Mouse (Mus musculus) left cerebral cortex, postnatal 4 days (tissue): ENCODE data around the gene Olfr1111. TPM values are rescaled to one million over a fixed set of nuclear protein-coding genes. Genes with fewer than 3 reads are reported as not detected.
"Not testable (repeated sequence)": the region's sequence is repeated elsewhere in the genome, so short reads cannot be mapped to it uniquely, and the experiment has no call there.

ENCODE experiments used
- DNase-seq: peaks from one replicate; pipeline ENCODE4 v3.0.0-alpha.2; 2022
- intact Hi-C: fragments of 180-260 bp; cut with DNase I; formaldehyde crosslinking; loops from one replicate; pipeline ENCODE4 v1.15.1; 2025
- total RNA-seq, 2 experiments: library from RNA; stranded (reverse); gene quantifications; 2 replicates each; pipeline ENCODE4 v1.2.3; 2021

Gene Olfr1111
- total RNA-seq, result not detected

DNA sequence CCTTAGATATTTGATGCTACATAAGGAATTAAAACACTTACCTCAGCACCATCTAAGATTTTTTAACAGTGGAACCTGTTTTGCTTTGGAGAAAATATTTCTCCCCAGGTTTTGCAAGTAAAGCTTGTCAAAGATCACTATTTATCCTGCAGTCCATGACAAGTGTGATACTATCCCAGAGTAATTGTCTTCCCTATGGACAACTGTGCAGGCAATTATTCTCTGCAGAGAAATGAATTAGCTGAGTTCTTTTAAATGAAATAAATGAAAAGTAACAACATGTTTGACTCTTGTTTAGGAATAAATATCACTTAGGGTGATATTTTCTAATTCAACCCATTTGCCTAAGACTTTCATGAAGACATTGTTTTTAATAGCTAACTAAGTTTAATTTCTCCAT lies at the start of gene Olfr1111:
Olfr1111 (minus strand) TSS at position 101 of the 400 bp plus-strand sequence.
- intact Hi-C loops, result no loop called here
- DNase-seq, result no peak

DNA sequence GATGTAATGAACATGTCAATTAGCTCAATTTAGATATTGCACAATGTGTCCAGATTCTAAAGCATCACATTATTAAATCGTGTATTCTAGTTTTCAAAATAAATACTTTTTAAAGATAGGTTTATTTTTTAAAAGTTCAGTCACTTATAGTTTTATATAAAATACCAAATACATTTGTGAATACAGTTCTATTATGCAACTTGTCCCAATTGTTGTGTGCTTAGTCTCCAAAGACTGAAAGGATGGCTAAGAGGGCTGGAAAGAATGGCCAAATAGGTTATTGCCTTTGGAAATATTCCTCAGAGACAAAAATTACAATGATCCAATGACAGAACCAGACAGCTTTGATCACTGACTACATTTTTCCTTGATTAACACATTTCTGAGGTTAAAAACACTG lies 35.1 kb upstream of the Olfr1111 start, which contains the start of gene Olfr1112:
Olfr1112 (plus strand) TSS at position 301 of the 400 bp plus-strand sequence.
- DNase-seq, result no peak
- intact Hi-C loops, result no loop called here

DNA sequence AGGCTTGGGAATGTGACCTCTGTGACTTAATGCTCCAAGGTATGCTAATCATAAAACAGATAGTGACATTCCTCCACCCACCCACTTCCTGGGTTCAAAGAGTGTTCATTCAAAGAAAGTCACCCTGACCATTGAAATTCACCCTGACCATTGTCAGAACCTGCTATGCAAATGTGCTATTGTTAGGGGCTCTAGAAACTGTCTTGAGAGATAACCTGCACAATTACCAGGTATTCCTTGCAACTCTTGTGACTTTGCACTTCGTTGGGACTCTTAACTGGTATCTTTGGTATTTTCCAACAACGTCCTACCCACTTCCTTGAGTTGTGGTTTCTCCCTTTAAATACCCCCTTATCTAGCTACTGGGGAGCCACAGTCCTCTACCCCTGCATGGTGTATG lies 15.3 kb upstream of the Olfr1111 start:
- DNase-seq, intact Hi-C loops: not testable (repeated sequence)

DNA sequence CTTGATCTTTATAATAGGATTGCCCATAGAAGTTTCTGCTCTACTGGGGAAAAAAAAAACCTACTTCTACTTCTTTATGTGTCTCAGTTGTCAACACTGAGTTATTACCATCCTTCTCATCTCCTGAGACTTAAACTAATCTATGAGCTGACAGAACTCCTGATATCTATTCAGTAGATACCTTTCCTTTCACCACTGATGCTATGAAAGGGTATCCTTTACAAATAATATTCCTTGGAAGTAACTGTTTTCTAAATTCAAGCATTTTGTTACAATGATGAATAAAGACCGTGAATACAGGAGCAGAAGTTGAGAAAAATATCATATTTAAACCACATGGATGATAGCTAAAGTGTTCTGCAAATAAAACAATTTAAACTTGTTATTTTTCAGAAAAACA lies 12.2 kb downstream of the Olfr1111 start, which contains the start of gene Olfr1110:
Olfr1110 (minus strand) TSS at position 101 of the 400 bp plus-strand sequence.
- intact Hi-C loops, result no loop called here
- DNase-seq, result no peak

DNA sequence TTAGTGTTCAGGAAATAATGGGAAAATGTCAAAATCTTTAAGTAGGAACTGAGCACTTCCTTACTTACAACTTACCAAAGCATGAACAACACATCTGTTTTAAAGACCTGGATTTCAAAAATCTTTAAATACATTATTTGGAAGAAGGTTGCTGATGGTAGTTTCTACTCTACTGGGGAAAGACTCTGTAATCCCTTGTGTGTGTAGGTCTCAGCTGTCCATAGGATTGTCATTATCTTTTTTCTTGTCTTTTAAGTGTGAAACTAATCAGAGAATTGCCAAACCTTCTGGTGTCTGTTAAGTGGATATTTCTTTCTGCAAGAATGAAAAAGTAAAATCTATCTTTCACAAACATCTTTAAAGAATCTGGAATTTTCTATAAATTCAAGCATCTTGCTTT lies 38.0 kb downstream of the Olfr1111 start, which contains the start of gene Olfr259:
Olfr259 (minus strand) TSS at position 101 of the 400 bp plus-strand sequence.
- DNase-seq, result no peak
- intact Hi-C loops, result no loop called here

Other genes with a start within 250 kb of the Olfr1111 start
- not detected for gene Olfr1098, start 228.1 kb downstream of the Olfr1111 start, total RNA-seq
- gene Olfr1099, start 191.9 kb downstream of the Olfr1111 start, total RNA-seq, result not detected
- not detected for gene Olfr1100, start 172.7 kb downstream of the Olfr1111 start, total RNA-seq
- not detected for gene Olfr1101, start 161.4 kb downstream of the Olfr1111 start, total RNA-seq
- gene Olfr1102, start 154.2 kb downstream of the Olfr1111 start, total RNA-seq, result not detected
- not detected for gene Olfr1104, start 125.5 kb downstream of the Olfr1111 start, total RNA-seq
- gene Olfr1105, start 116.1 kb downstream of the Olfr1111 start, total RNA-seq, result not detected
- gene Olfr1106, start 100.4 kb downstream of the Olfr1111 start, total RNA-seq, result not detected
- gene Olfr1107, start 76.8 kb downstream of the Olfr1111 start, total RNA-seq, result not detected
- gene Olfr1109, start 56.6 kb downstream of the Olfr1111 start, total RNA-seq, result not detected
- not detected for gene Olfr259, start 38.1 kb downstream of the Olfr1111 start, total RNA-seq
- not detected for gene Olfr1110, start 12.3 kb downstream of the Olfr1111 start, total RNA-seq
- gene Olfr1112, start 35.2 kb upstream of the Olfr1111 start, total RNA-seq, result not detected
- not detected for gene Olfr1113, start 56.3 kb upstream of the Olfr1111 start, total RNA-seq
- not detected for gene Olfr1115, start 95.4 kb upstream of the Olfr1111 start, total RNA-seq
- not detected for gene Olfr1116, start 114.9 kb upstream of the Olfr1111 start, total RNA-seq
- gene Olfr1118, start 155.0 kb upstream of the Olfr1111 start, total RNA-seq, result not detected
- gene Olfr1120, start 202.2 kb upstream of the Olfr1111 start, total RNA-seq, result not detected
- gene Olfr1121, start 217.3 kb upstream of the Olfr1111 start, total RNA-seq, result not detected
- gene Olfr1122, start 233.2 kb upstream of the Olfr1111 start, total RNA-seq, result under 1 TPM; 0.08 TPM